Mouse (Mus musculus) C2C12 (cell line): ENCODE measurements around the gene Cyth1.

ENCODE experiments used
- CEBPB ChIP-seq: IDR thresholded peaks from one replicate; pipeline ENCODE4 v1.6.1; 2011; ENCODE audit warnings: low read depth, mild to moderate bottlenecking, control low read depth, moderate library complexity
- CTCF ChIP-seq: IDR thresholded peaks from one replicate; pipeline ENCODE4 v1.5.1; 2011; ENCODE audit not compliant: control insufficient read depth, insufficient read depth, insufficient read length
- FOSL1 ChIP-seq: IDR thresholded peaks from one replicate; pipeline ENCODE4 v1.8.0; 2011; ENCODE audit warnings: mild to moderate bottlenecking, low read length; ENCODE audit not compliant: poor library complexity, insufficient read depth, severe bottlenecking
- MAX ChIP-seq: IDR thresholded peaks from one replicate; pipeline ENCODE4 v1.6.1; 2011; ENCODE audit warnings: mild to moderate bottlenecking, control low read depth
- MYOD1 ChIP-seq: IDR thresholded peaks from one replicate; pipeline ENCODE4 v1.6.1; 2011; ENCODE audit warnings: low read depth; ENCODE audit not compliant: control insufficient read depth, insufficient read length
- MYOG ChIP-seq: IDR thresholded peaks from one replicate; pipeline ENCODE4 v1.6.1; 2011; ENCODE audit not compliant: control insufficient read depth, insufficient read length; ENCODE audit errors: extremely low read depth
- USF1 ChIP-seq: IDR thresholded peaks from one replicate; pipeline ENCODE4 v1.6.1; 2011; ENCODE audit warnings: low read depth, mild to moderate bottlenecking, control low read depth, moderate library complexity

DNA sequence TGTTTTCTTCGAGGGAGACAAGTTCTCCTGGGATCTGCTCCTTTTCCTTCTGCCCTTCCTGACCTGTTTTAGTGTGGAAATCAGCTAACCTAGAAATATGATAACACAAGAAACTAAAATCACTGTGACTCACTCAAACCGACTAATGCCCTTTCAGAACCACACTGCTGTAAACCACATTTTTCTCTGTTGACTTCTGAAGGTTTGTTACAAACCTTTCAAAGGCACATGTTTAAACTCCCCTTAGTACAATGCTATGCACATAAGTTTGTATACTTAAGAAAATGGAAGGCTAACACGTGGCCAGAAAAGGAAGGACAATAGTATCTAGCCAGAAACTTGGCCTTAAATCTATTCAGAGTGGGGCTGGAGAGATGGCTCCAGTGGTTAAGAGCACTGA is 14.5 kb downstream of the Cyth1 start:
- no peak for TF ChIP-seq CTCF
- peak; percentile 62 for TF ChIP-seq USF1
- no peak for TF ChIP-seq MYOG
- TF ChIP-seq MYOD1: no peak
- no peak for TF ChIP-seq CEBPB
- TF ChIP-seq MAX: peak; percentile 58
- no peak for TF ChIP-seq FOSL1
